Mouse (Mus musculus) liver, embryonic 16.5 days (tissue): ENCODE data around the gene Tbc1d16. TPM values are rescaled to one million over a fixed set of nuclear protein-coding genes. Genes with fewer than 3 reads are reported as not detected.

Source experiments
- ATAC-seq: fragments of 200-750 bp; cut with Nextera tagmentation; 2 replicates; pipeline ENCODE4 v1.8.0; 2017; ENCODE audit warnings: low read depth, mild to moderate bottlenecking, moderate number of reproducible peaks, moderate library complexity
- H3K27ac ChIP-seq: fragments of 300-500 bp; sonication (generic); 2 replicates; pipeline ENCODE4 v1.5.1; 2014; ENCODE audit warnings: mild to moderate bottlenecking, low read length
- H3K27me3 ChIP-seq: fragments of 300-500 bp; sonication (generic); 2 replicates; pipeline ENCODE4 v1.6.1; 2014; ENCODE audit warnings: low read depth, low read length, mixed read lengths; ENCODE audit not compliant: control insufficient read depth, insufficient read depth
- H3K36me3 ChIP-seq: fragments of 300-500 bp; sonication (generic); 2 replicates; pipeline ENCODE4 v1.6.1; 2014; ENCODE audit warnings: mild to moderate bottlenecking; ENCODE audit not compliant: control insufficient read depth, insufficient read depth
- H3K4me1 ChIP-seq: fragments of 300-500 bp; sonication (generic); 2 replicates; pipeline ENCODE4 v1.6.1; 2014; ENCODE audit warnings: low read depth, low read length, mixed read lengths; ENCODE audit not compliant: control insufficient read depth
- H3K4me2 ChIP-seq: fragments of 300-500 bp; sonication (generic); 2 replicates; pipeline ENCODE4 v1.6.1; 2014; ENCODE audit warnings: low read depth, low read length, mixed read lengths
- H3K4me3 ChIP-seq: fragments of 300-500 bp; sonication (generic); 2 replicates; pipeline ENCODE4 v1.5.1; 2014; ENCODE audit warnings: low read depth, mild to moderate bottlenecking, low read length
- H3K9ac ChIP-seq: fragments of 300-500 bp; sonication (generic); 2 replicates; pipeline ENCODE4 v1.6.1; 2014; ENCODE audit warnings: low read depth, low read length
- H3K9me3 ChIP-seq: fragments of 300-500 bp; sonication (generic); replicated peaks from 2 replicates; pipeline ENCODE4 v1.6.1; 2016; ENCODE audit warnings: low read length; ENCODE audit not compliant: control insufficient read depth
- WGBS: fragments of 180-500 bp; shearing (Covaris S2); extraction: QIAGEN DNeasy Blood & Tissue Kit; methylation state at CpG from one replicate; pipeline ENCODE4 v1.1.7; 2014; ENCODE audit not compliant: insufficient replicate concordance; 5-methylcytosine and 5-hydroxymethylcytosine counted together
- polyA plus RNA-seq: library from polyadenylated mRNA; unstranded; fragments of >200 nt; fragmentation: Nextera tagmentation; extraction: Ambion mirVana; gene quantifications from 2 replicates; pipeline ENCODE4 v1.2.1, GENCODE M21; 2015

Tbc1d16 gene
- polyA plus RNA-seq, 1 experiment from 2014 or later = 1.8 TPM

DNA sequence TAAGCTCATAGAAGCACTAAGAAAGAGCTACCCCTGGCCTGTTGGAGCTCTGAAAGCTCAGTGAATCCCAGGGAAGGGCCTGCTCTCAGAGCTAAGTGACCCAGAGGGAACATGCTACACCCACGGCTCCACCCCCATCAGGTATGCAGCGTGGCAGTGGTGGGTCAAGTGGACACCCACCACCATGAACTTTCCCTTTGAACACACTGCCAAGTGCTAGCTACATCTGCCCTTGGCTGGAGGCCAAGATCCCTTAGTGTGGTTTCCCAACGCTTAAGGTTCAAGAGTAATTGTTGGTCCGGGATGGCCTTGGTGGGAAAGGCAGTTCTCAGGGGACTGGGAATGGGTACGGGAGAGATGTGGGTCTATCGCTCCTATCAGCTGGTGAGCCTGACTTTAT lies 39.9 kb downstream of the Tbc1d16 start:
- ATAC-seq = peak; percentile 56
- H3K36me3 ChIP-seq = no peaks in the 10 kb centered on the region
- no peak overlapping the region for H3K27ac ChIP-seq
- no peak overlapping the region for H3K4me3 ChIP-seq
- peaks cover 8% of the 10 kb centered on the region for H3K4me1 ChIP-seq
- WGBS = 61% methylated on average over 6 of the region's 6 CpGs
- no peak overlapping the region for H3K4me2 ChIP-seq
- H3K9me3 ChIP-seq = no peaks in the 10 kb centered on the region
- H3K9ac ChIP-seq = no peak overlapping the region
- no peaks in the 10 kb centered on the region for H3K27me3 ChIP-seq

GRCm38 (mm10) chr11:119187800-119188197 lies 40.5 kb downstream of the Tbc1d16 start:
- Histone ChIP-seq H3K4me1 (peaks cover 8% of the 10 kb centered on the region), H3K9me3 (no peaks in the 10 kb centered on the region), H3K4me3 (no peak overlapping the region), H3K27me3 (no peaks in the 10 kb centered on the region), H3K36me3 (no peaks in the 10 kb centered on the region), H3K9ac (no peak overlapping the region), H3K27ac (no peak overlapping the region), H3K4me2 (no peak overlapping the region)
- 54% methylated on average over 10 of the region's 10 CpGs for WGBS
- ATAC-seq = no peak

GRCm38 (mm10) chr11:119186989-119187799 lies 41.1 kb downstream of the Tbc1d16 start:
- WGBS = 41% methylated on average over 25 of the region's 25 CpGs
- H3K4me1 ChIP-seq = peaks cover 8% of the 10 kb centered on the region
- no peak overlapping the region for H3K27ac ChIP-seq
- no peak overlapping the region for H3K4me3 ChIP-seq
- no peaks in the 10 kb centered on the region for H3K36me3 ChIP-seq
- H3K27me3 ChIP-seq = no peaks in the 10 kb centered on the region
- H3K4me2 ChIP-seq = no peak overlapping the region
- no peak overlapping the region for H3K9ac ChIP-seq
- H3K9me3 ChIP-seq = no peaks in the 10 kb centered on the region
- no peak for ATAC-seq

GRCm38 (mm10) chr11:119186381-119186780 lies 41.9 kb downstream of the Tbc1d16 start:
- no peaks in the 10 kb centered on the region for H3K9me3 ChIP-seq
- no peak overlapping the region for H3K27ac ChIP-seq

DNA sequence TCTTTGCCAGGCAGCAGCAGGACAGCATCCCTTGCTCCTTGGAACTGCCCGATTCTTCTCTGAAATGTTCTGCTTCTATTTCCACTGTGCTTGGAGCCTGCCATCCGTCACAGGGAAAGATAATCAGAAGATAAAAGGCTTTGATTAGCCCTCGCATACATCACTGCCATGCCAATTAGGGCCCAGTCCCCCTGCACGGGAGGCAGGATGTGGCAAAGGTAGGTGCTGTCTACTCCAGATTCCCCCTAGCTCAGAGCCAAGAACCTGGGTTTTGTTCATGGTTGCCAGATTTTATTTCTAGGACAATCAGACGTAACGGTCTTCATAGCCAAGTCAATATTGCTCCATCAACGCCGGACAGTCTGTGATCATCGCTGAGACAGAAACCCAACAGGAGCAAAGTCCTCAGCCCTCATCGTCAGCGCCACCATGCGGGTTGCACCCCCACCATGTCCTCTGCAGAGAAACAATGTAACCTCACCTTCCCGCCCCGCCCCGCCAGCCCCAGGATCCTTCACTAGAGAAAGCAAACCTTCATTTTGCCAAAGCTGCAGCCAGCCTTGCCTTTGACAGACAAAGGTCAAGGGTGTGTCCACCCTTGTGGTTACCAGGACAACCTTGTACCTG lies 44.5 kb downstream of the Tbc1d16 start:
- Histone ChIP-seq H3K27me3 (no peaks in the 10 kb centered on the region), H3K9me3 (no peaks in the 10 kb centered on the region), H3K27ac (no peak overlapping the region), H3K9ac (no peak overlapping the region), H3K4me1 (peaks cover 8% of the 10 kb centered on the region), H3K4me3 (no peak overlapping the region), H3K36me3 (no peaks in the 10 kb centered on the region), H3K4me2 (no peak overlapping the region)
- 61% methylated on average over 15 of the region's 15 CpGs for WGBS
- peak; percentile 46 for ATAC-seq

More at GRCm38 (mm10) chr11:119186381-119186780, 41.9 kb downstream of the Tbc1d16 start:
- Histone ChIP-seq H3K9ac (no peak overlapping the region), H3K36me3 (no peaks in the 10 kb centered on the region), H3K4me3 (no peak overlapping the region), H3K4me1 (peaks cover 8% of the 10 kb centered on the region), H3K27me3 (no peaks in the 10 kb centered on the region), H3K4me2 (no peak overlapping the region)
- ATAC-seq = no peak
- 50% methylated on average over 3 of the region's 3 CpGs for WGBS

GRCm38 (mm10) chr11:119181861-119182395 lies 46.4 kb downstream of the Tbc1d16 start:
- Histone ChIP-seq H3K36me3 (no peaks in the 10 kb centered on the region), H3K4me1 (no peaks in the 10 kb centered on the region; the same call in 1 of the 2 replicates), H3K27ac (no peak overlapping the region), H3K9me3 (no peaks in the 10 kb centered on the region), H3K27me3 (no peaks in the 10 kb centered on the region), H3K4me2 (no peak overlapping the region), H3K9ac (no peak overlapping the region), H3K4me3 (no peak overlapping the region)
- ATAC-seq = no peak
- 70% methylated on average over 12 of the region's 12 CpGs for WGBS

- WGBS = 71% methylated on average over 14 of the region's 14 CpGs
- H3K27me3 ChIP-seq = no peaks in the 10 kb centered on the region
- ATAC-seq = no peak
Observed at GRCm38 (mm10) chr11:119180824-119181582, 47.3 kb downstream of the Tbc1d16 start.

DNA sequence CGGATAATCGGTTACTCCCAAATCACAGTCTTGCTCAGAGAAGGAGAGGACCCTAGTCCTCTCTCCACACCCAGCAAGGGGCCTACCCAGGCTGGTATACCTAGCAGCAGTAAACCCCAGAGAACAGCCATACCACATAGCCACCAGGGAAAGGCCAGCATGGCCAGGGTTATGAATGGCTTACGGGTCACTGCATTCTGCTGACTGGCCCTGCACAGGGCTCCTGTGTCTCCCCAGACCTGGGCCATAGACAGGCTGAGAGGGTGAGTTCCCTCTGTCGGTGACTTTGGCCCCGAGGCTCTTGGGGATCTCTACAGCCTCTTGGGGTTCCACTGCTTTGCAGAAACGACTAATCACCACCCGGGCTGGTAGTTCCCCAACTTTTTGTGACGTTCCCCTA lies 50.0 kb downstream of the Tbc1d16 start:
- ATAC-seq = no peak
- no peaks in the 10 kb centered on the region for H3K9me3 ChIP-seq
- no peak overlapping the region for H3K4me2 ChIP-seq
- H3K4me1 ChIP-seq = no peaks in the 10 kb centered on the region
- no peaks in the 10 kb centered on the region for H3K36me3 ChIP-seq
- no peak overlapping the region for H3K4me3 ChIP-seq
- no peaks in the 10 kb centered on the region for H3K27me3 ChIP-seq
- 72% methylated on average over 8 of the region's 8 CpGs for WGBS
- no peak overlapping the region for H3K27ac ChIP-seq
- H3K9ac ChIP-seq = no peak overlapping the region

More at GRCm38 (mm10) chr11:119180824-119181582, 47.3 kb downstream of the Tbc1d16 start:
- Histone ChIP-seq H3K4me1 (no peaks in the 10 kb centered on the region; the same call in 1 of the 2 replicates), H3K9me3 (no peaks in the 10 kb centered on the region), H3K36me3 (no peaks in the 10 kb centered on the region), H3K4me3 (no peak overlapping the region), H3K9ac (no peak overlapping the region), H3K27ac (no peak overlapping the region), H3K4me2 (no peak overlapping the region)
